Mouse (Mus musculus) neural tube, embryonic 12.5 days (tissue): ENCODE data around the gene Bmp5. TPM values are rescaled to one million over a fixed set of nuclear protein-coding genes. Genes with fewer than 3 reads are reported as not detected.

Source experiments
- ATAC-seq: fragments of 200-750 bp; cut with Nextera tagmentation; 2 replicates; pipeline ENCODE4 v1.8.0; 2017; ENCODE audit warnings: low read depth, mild to moderate bottlenecking, moderate TSS enrichment, moderate library complexity; ENCODE audit not compliant: low FRiP score
- H3K27ac ChIP-seq: fragments of 300-500 bp; sonication (generic); 2 replicates; pipeline ENCODE4 v1.5.1; 2016
- H3K27me3 ChIP-seq: fragments of 300-500 bp; sonication (generic); replicated peaks from 2 replicates; pipeline ENCODE4 v1.6.1; 2016; ENCODE audit warnings: mild to moderate bottlenecking
- H3K36me3 ChIP-seq: fragments of 300-500 bp; sonication (generic); 2 replicates; pipeline ENCODE4 v1.6.1; 2016; ENCODE audit warnings: mild to moderate bottlenecking
- H3K4me1 ChIP-seq: fragments of 300-500 bp; sonication (generic); 2 replicates; pipeline ENCODE4 v1.6.1; 2016
- H3K4me2 ChIP-seq: fragments of 300-500 bp; sonication (generic); replicated peaks from 2 replicates; pipeline ENCODE4 v1.6.1; 2016; ENCODE audit warnings: mild to moderate bottlenecking
- H3K4me3 ChIP-seq: fragments of 300-500 bp; sonication (generic); 2 replicates; pipeline ENCODE4 v1.5.1; 2016
- H3K9ac ChIP-seq: fragments of 300-500 bp; sonication (generic); 2 replicates; pipeline ENCODE4 v1.6.1; 2016; ENCODE audit warnings: mild to moderate bottlenecking
- H3K9me3 ChIP-seq: fragments of 300-500 bp; sonication (generic); 2 replicates; pipeline ENCODE4 v1.6.1; 2016; ENCODE audit warnings: mild to moderate bottlenecking
- WGBS: fragments of 180-500 bp; shearing (Covaris S2); methylation state at CpG from one replicate; pipeline ENCODE4 v1.1.7; 2016; 5-methylcytosine and 5-hydroxymethylcytosine counted together
- polyA plus RNA-seq: library from polyadenylated mRNA; unstranded; fragments of >200 nt; fragmentation: Nextera tagmentation; extraction: Ambion mirVana; gene quantifications from 2 replicates; pipeline ENCODE4 v1.2.1, GENCODE M21; 2016

Bmp5 gene
- polyA plus RNA-seq = 5.3 TPM in 2 replicates

- Histone ChIP-seq H3K9me3 (no peaks in the 10 kb centered on the region), H3K36me3 (no peaks in the 10 kb centered on the region), H3K9ac (no peak within 1 kb of the TSS), H3K4me3 (peak within 1 kb of the TSS; percentile 16), H3K4me1 (0 out of 2 replicates have a peak, but pooled peaks cover 5% of the 10 kb centered on the region), H3K27me3 (no peaks in the 10 kb centered on the region), H3K4me2 (peak within 1 kb of the TSS; percentile 27), H3K27ac (no peak within 1 kb of the TSS)
- no peak for ATAC-seq
- 28% methylated on average over 7 of the region's 7 CpGs for WGBS
Observed at GRCm38 (mm10) chr9:75775129-75775845, at the start of gene Bmp5. Bmp5 (plus strand) TSS chr9:75775364.

GRCm38 (mm10) chr9:75760075-75760474, 15.1 kb upstream of the Bmp5 start:
- Histone ChIP-seq H3K9ac (no peak overlapping the region), H3K4me2 (no peak overlapping the region), H3K36me3 (no peaks in the 10 kb centered on the region), H3K4me3 (no peak overlapping the region), H3K27ac (no peak overlapping the region), H3K27me3 (no peaks in the 10 kb centered on the region), H3K4me1 (no peaks in the 10 kb centered on the region), H3K9me3 (no peaks in the 10 kb centered on the region)
- ATAC-seq = no peak
- WGBS = 40% methylated on average over 5 of the region's 5 CpGs

- Histone ChIP-seq H3K4me3 (no peak overlapping the region), H3K4me1 (no peaks in the 10 kb centered on the region), H3K4me2 (no peak overlapping the region), H3K9ac (no peak overlapping the region), H3K36me3 (no peaks in the 10 kb centered on the region), H3K27me3 (no peaks in the 10 kb centered on the region), H3K9me3 (no peaks in the 10 kb centered on the region), H3K27ac (no peak overlapping the region)
- no peak for ATAC-seq
- WGBS = 92% methylated on average over 2 of the region's 2 CpGs
Observed at GRCm38 (mm10) chr9:75761567-75761966, 13.6 kb upstream of the Bmp5 start.

GRCm38 (mm10) chr9:75762487-75762886, 12.7 kb upstream of the Bmp5 start:
- H3K27ac ChIP-seq = no peak overlapping the region
- H3K9ac ChIP-seq = no peak overlapping the region
- no peaks in the 10 kb centered on the region for H3K27me3 ChIP-seq
- no peak overlapping the region for H3K4me3 ChIP-seq
- ATAC-seq = no peak
- no peaks in the 10 kb centered on the region for H3K36me3 ChIP-seq
- H3K4me2 ChIP-seq = no peak overlapping the region
- WGBS = 40% methylated on average over 5 of the region's 5 CpGs
- H3K4me1 ChIP-seq = no peaks in the 10 kb centered on the region
- no peaks in the 10 kb centered on the region for H3K9me3 ChIP-seq

- Histone ChIP-seq H3K4me1 (no peaks in the 10 kb centered on the region), H3K36me3 (no peaks in the 10 kb centered on the region), H3K27me3 (no peaks in the 10 kb centered on the region), H3K4me2 (no peak overlapping the region), H3K9ac (no peak overlapping the region), H3K9me3 (no peaks in the 10 kb centered on the region), H3K27ac (no peak overlapping the region), H3K4me3 (no peak overlapping the region)
- ATAC-seq = no peak
- 93% methylated on average over 7 of the region's 7 CpGs for WGBS
Observed at GRCm38 (mm10) chr9:75764792-75765191, 10.4 kb upstream of the Bmp5 start.

GRCm38 (mm10) chr9:75766521-75766920, 8.6 kb upstream of the Bmp5 start:
- H3K9me3 ChIP-seq = no peaks in the 10 kb centered on the region
- no peak overlapping the region for H3K4me2 ChIP-seq
- no peak overlapping the region for H3K9ac ChIP-seq
- no peaks in the 10 kb centered on the region for H3K36me3 ChIP-seq
- H3K27ac ChIP-seq = no peak overlapping the region
- H3K4me3 ChIP-seq = no peak overlapping the region
- WGBS = 89% methylated on average over 5 of the region's 5 CpGs
- ATAC-seq = no peak
- H3K4me1 ChIP-seq = no peaks in the 10 kb centered on the region
- no peaks in the 10 kb centered on the region for H3K27me3 ChIP-seq

GRCm38 (mm10) chr9:75769042-75769441, 6.1 kb upstream of the Bmp5 start:
- H3K4me1 ChIP-seq = no peaks in the 10 kb centered on the region
- no peaks in the 10 kb centered on the region for H3K9me3 ChIP-seq
- H3K9ac ChIP-seq = no peak overlapping the region
- H3K27ac ChIP-seq = no peak overlapping the region
- H3K4me2 ChIP-seq = no peak overlapping the region
- H3K36me3 ChIP-seq = no peaks in the 10 kb centered on the region
- no peaks in the 10 kb centered on the region for H3K27me3 ChIP-seq
- ATAC-seq = no peak
- 78% methylated on average over 3 of the region's 3 CpGs for WGBS
- H3K4me3 ChIP-seq = no peak overlapping the region

- Histone ChIP-seq H3K4me1 (peaks cover 10% of the 10 kb centered on the region; the same call in 1 of the 2 replicates), H3K36me3 (no peaks in the 10 kb centered on the region), H3K4me2 (peak overlapping the region; percentile 27), H3K27ac (no peak overlapping the region), H3K4me3 (peak overlapping the region; percentile 16), H3K9me3 (no peaks in the 10 kb centered on the region), H3K9ac (no peak overlapping the region), H3K27me3 (no peaks in the 10 kb centered on the region)
- ATAC-seq = no peak
- WGBS = 57% methylated on average over 7 of the region's 7 CpGs
Observed at GRCm38 (mm10) chr9:75776153-75776552, 989 bp downstream of the Bmp5 start.

- Histone ChIP-seq H3K4me2 (0 out of 2 replicates have a peak overlapping the region, but pooled peaks have one; percentile 10), H3K9ac (no peak overlapping the region), H3K4me3 (no peak overlapping the region), H3K27me3 (no peaks in the 10 kb centered on the region), H3K9me3 (no peaks in the 10 kb centered on the region), H3K27ac (no peak overlapping the region), H3K4me1 (peaks cover 15% of the 10 kb centered on the region; the same call in 1 of the 2 replicates), H3K36me3 (no peaks in the 10 kb centered on the region)
- 69% methylated on average over 9 of the region's 9 CpGs for WGBS
- no peak for ATAC-seq
Observed at GRCm38 (mm10) chr9:75778762-75779346, 3.7 kb downstream of the Bmp5 start.

GRCm38 (mm10) chr9:75780558-75781276, 5.6 kb downstream of the Bmp5 start:
- H3K4me2 ChIP-seq = peak overlapping the region; percentile 32; the same call in 1 of the 2 replicates
- 0 out of 2 replicates have a peak, but pooled peaks have one; percentile 56 for ATAC-seq
- WGBS = 23% methylated on average over 5 of the region's 5 CpGs
- H3K27ac ChIP-seq = no peak overlapping the region
- H3K36me3 ChIP-seq = no peaks in the 10 kb centered on the region
- H3K9me3 ChIP-seq = no peaks in the 10 kb centered on the region
- H3K4me1 ChIP-seq = peaks cover 10% of the 10 kb centered on the region; the same call in 1 of the 2 replicates
- H3K4me3 ChIP-seq = no peak overlapping the region
- no peaks in the 10 kb centered on the region for H3K27me3 ChIP-seq
- H3K9ac ChIP-seq = no peak overlapping the region

GRCm38 (mm10) chr9:75781600-75781999, 6.4 kb downstream of the Bmp5 start:
- no peaks in the 10 kb centered on the region for H3K27me3 ChIP-seq
- H3K36me3 ChIP-seq = no peaks in the 10 kb centered on the region
- WGBS = 13% methylated on average over 5 of the region's 5 CpGs
- H3K4me2 ChIP-seq = peak overlapping the region; percentile 37
- no peak; the same call in 1 of the 2 replicates for ATAC-seq
- H3K27ac ChIP-seq = no peak overlapping the region
- H3K4me3 ChIP-seq = no peak overlapping the region
- no peak overlapping the region for H3K9ac ChIP-seq
- H3K4me1 ChIP-seq = peaks cover 10% of the 10 kb centered on the region; the same call in 1 of the 2 replicates
- H3K9me3 ChIP-seq = no peaks in the 10 kb centered on the region

- WGBS = 86% methylated on average over 2 of the region's 2 CpGs
Observed at GRCm38 (mm10) chr9:75783573-75783972, 8.4 kb downstream of the Bmp5 start.

More at GRCm38 (mm10) chr9:75783573-75783972, 8.4 kb downstream of the Bmp5 start:
- H3K36me3 ChIP-seq = no peaks in the 10 kb centered on the region
- no peaks in the 10 kb centered on the region for H3K27me3 ChIP-seq
- no peak overlapping the region for H3K4me3 ChIP-seq
- H3K27ac ChIP-seq = no peak overlapping the region
- no peak for ATAC-seq
- no peak overlapping the region for H3K9ac ChIP-seq
- H3K4me2 ChIP-seq = no peak overlapping the region
- peaks cover 10% of the 10 kb centered on the region; the same call in 1 of the 2 replicates for H3K4me1 ChIP-seq
- H3K9me3 ChIP-seq = no peaks in the 10 kb centered on the region
